Mouse (Mus musculus): ENCODE measurements around the gene Pou2f2. TPM values are rescaled to one million over a fixed set of nuclear protein-coding genes. Genes with fewer than 3 reads are reported as not detected.

The Pou2f2 gene
- polyA plus RNA-seq (2017; shearing (Covaris generic)), result 138 TPM

GRCm38 (mm10) chr7:25179606-25180161 is at the start of gene Pou2f2:
TSS of gene Pou2f2 (minus strand) at chr7:25179726.

GRCm38 (mm10) chr7:25221102-25221883 is 41.8 kb upstream of the Pou2f2 start, which contains the start of gene Zfp526:
TSS of gene Zfp526 (plus strand) at chr7:25221425.

DNA sequence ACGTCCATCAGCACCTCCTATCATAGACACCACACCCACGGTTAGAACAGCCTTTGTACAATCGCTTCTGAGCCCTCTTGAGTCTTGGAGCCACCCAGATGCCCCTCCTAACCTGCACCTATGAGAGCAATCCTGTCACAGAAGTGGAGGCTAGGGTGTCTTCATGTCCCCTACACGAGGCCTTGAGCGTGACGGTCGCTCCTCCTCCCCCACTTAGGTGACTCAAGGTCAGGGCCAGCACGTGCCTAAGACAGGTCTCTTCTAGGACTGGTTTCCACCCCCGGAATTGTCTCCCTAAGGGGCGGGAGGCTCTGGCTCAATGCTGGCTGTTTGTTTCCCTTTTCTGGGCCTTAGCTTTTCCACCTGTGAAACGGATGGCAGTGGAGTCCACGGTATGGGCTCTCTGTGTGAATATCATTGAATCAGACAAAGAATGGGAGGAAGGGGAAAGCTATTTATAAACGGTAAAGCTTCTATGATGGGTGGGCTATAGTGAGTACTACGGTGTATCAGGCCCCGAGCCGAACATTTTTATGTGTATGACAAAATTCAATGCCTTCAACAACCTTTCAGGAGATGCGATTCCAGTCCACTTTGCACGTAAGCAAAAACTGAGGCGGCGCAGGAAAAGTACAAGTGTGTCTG is 41.1 kb upstream of the Pou2f2 start, which contains the start of gene Dedd2:
Gene Dedd2, minus strand, starts transcription at position 159 of the 645 bp plus-strand sequence.

GRCm38 (mm10) chr7:25071979-25072715 is 107.4 kb downstream of the Pou2f2 start, which contains the start of the genes Grik5 and Zfp574:
TSS of gene Grik5 (minus strand) at chr7:25072346.
TSS of gene Zfp574 (plus strand) at chr7:25072567.

Other genes starting within 250 kb of the Pou2f2 start
- not detected for gene Gm4881, start 235.2 kb downstream of the Pou2f2 start, polyA plus RNA-seq (2017; shearing (Covaris generic))
- gene Rabac1, start 207.0 kb downstream of the Pou2f2 start, polyA plus RNA-seq (2017; shearing (Covaris generic)), result 619 TPM
- gene Atp1a3, start 173.8 kb downstream of the Pou2f2 start, polyA plus RNA-seq (2017; shearing (Covaris generic)), result 7.6 TPM
- 5.2 TPM for gene Grik5, start 107.4 kb downstream of the Pou2f2 start, polyA plus RNA-seq (2017; shearing (Covaris generic))
- gene Zfp574, start 107.2 kb downstream of the Pou2f2 start, polyA plus RNA-seq (2017; shearing (Covaris generic)), result 34.8 TPM
- 50.7 TPM for gene Dedd2, start 40.9 kb upstream of the Pou2f2 start, polyA plus RNA-seq (2017; shearing (Covaris generic))
- gene Zfp526, start 41.7 kb upstream of the Pou2f2 start, polyA plus RNA-seq (2017; shearing (Covaris generic)), result 4.6 TPM
- gene Gsk3a, start 58.1 kb upstream of the Pou2f2 start, polyA plus RNA-seq (2017; shearing (Covaris generic)), result 7.1 TPM
- gene Erf, start 71.0 kb upstream of the Pou2f2 start, polyA plus RNA-seq (2017; shearing (Covaris generic)), result 1.1 TPM
- 32.7 TPM for gene Cic, start 88.0 kb upstream of the Pou2f2 start, polyA plus RNA-seq (2017; shearing (Covaris generic))
- 43.9 TPM for gene Pafah1b3, start 118.3 kb upstream of the Pou2f2 start, polyA plus RNA-seq (2017; shearing (Covaris generic))
- not detected for gene Prr19, start 121.7 kb upstream of the Pou2f2 start, polyA plus RNA-seq (2017; shearing (Covaris generic))
- not detected for gene Tmem145, start 126.4 kb upstream of the Pou2f2 start, polyA plus RNA-seq (2017; shearing (Covaris generic))
- gene Megf8, start 137.4 kb upstream of the Pou2f2 start, polyA plus RNA-seq (2017; shearing (Covaris generic)), result 0.24 TPM
- not detected for gene Cnfn, start 190.0 kb upstream of the Pou2f2 start, polyA plus RNA-seq (2017; shearing (Covaris generic))
- gene Lipe, start 219.0 kb upstream of the Pou2f2 start, polyA plus RNA-seq (2017; shearing (Covaris generic)), result 18.2 TPM
- not detected for gene Cxcl17, start 233.2 kb upstream of the Pou2f2 start, polyA plus RNA-seq (2017; shearing (Covaris generic))